Mouse (Mus musculus) olfactory bulb, adult 2 months (tissue): ENCODE data around the gene Ppp1r26.

ENCODE experiments used
- CTCF ChIP-seq: fragments of 200-500 bp; IDR thresholded peaks from 2 replicates; pipeline ENCODE4 v1.5.1; 2012; ENCODE audit warnings: low read depth, mild to moderate bottlenecking, low read length, moderate library complexity; ENCODE audit not compliant: insufficient read depth
- POLR2A ChIP-seq: fragments of 200-500 bp; IDR thresholded peaks from 2 replicates; pipeline ENCODE4 v1.6.1; 2012; ENCODE audit warnings: mild to moderate bottlenecking, low read depth, low read length, moderate library complexity; ENCODE audit not compliant: insufficient read depth

- no peak for TF ChIP-seq CTCF
- TF ChIP-seq POLR2A, result no peak
These were observed 13.8 kb upstream of the Ppp1r26 start for GRCm38 (mm10) chr2:28432811-28433210.
